Mouse (Mus musculus) embryonic stem cell, embryonic (primary cell): ENCODE measurements at regions not wholly inside any gene's neighbourhood (a gene's known extent, or its start where the extent isn't known, plus 50 kb on each side); places are given as distances from the start of the nearest gene placed in this dataset.

Experiments
- CTCF ChIA-PET, 4 experiments: fragments of 300-600 bp in 2 of 4; fragments of 350-600 bp in 2 of 4; sonication (Branson Sonifier 250); formaldehyde crosslinking; loops; one replicate each; lab custom pipeline; 2022; ENCODE audit warnings: inconsistent platforms in 2 of 4; lab: Charles Lee
- POLR2A ChIA-PET, 4 experiments: fragments of 300-600 bp in 2 of 4; fragments of 350-600 bp in 2 of 4; sonication (Branson Sonifier 250); formaldehyde crosslinking; loops; one replicate each; lab custom pipeline; 2022; ENCODE audit warnings: antibody characterized with exemption in 4 of 4, inconsistent platforms in 1 of 4; lab: Charles Lee

GRCm38 (mm10) chr11:110588280-110588679, 189.4 kb downstream of the Map2k6 start:
- POLR2A ChIA-PET = interaction anchor here in 1 of 4 experiments (0.7 kb wide), 1 partner anchor 309 kb away, joined by 3 read pairs; no protein-coding TSS in a partner anchor
- CTCF ChIA-PET = interaction anchor here in 1 of 4 experiments (0.6 kb wide), 1 partner anchor 812 kb away, joined by 4 read pairs; no protein-coding TSS in a partner anchor

GRCm38 (mm10) chr11:110595266-110595862, 196.4 kb downstream of the Map2k6 start:
- ChIA-PET CTCF (no interaction called here), POLR2A (no interaction called here)

DNA sequence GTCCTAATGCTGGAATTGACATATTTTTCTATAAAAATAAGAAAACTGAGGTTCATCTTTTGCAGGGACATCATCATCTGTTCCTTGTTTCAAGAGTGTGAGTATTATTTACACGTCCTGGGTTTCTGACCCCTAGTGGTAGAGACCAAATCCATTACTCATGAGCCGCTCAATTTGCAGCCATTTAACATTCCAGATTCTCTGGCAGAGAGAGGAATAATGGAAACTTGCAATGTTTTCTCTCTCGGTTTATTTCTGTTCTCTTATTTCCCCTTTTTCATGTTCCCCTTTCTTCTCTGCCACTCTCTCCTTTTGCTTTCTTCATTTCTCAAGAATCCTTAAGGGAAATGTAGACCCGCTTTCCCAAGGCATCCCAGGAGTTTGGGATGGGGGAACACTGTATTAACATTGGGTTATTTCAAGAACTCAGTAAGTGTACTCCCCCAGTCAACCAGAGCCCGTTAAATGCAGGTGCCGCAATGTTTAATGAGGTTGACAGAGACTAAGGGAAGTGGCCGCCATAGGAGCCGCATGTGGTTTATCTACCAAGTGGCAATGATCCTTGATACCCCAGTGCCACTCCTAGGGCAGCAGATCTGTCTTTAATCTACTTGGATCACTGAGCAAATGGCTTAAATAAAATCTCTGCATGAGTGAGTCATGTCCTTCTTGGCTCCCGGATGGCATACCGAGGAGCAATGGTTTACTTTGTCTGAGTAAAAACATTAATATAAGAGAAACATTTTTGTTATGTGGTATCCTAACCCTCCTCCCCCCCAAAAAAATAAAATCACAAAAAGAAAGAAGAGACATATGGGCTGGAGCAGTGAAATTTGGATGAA, 206.3 kb downstream of the Map2k6 start:
- CTCF ChIA-PET = no interaction called here

DNA sequence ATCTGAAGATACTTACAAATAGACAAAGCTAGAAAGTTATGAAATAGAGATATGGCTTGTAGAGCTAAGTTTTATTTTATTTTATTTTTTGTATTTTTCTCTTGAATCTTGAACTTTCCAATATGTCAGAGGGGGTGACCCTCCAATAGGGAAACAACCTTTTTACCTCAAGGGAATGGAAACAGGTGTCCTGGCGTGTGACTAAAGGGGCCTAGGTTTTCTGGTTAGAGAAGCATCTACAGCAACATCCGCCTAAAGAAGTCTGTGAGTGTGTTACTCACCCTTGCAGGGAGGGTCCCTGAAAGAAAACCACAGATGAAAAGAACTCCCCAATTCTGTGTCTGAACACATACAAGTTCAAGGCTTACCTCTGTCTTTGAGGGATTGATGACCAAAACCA, 210.4 kb downstream of the Map2k6 start:
- ChIA-PET POLR2A (no interaction called here), CTCF (interaction anchor here in 1 of 4 experiments (0.7 kb wide), 1 partner anchor 1638 kb away, joined by 3 read pairs; no protein-coding TSS in a partner anchor)

More for the DNA sequence above, 206.3 kb downstream of the Map2k6 start:
- POLR2A ChIA-PET = no interaction called here

- ChIA-PET CTCF (no interaction called here), POLR2A (no interaction called here)
These were observed 211.9 kb downstream of the Map2k6 start for GRCm38 (mm10) chr11:110610831-110611230.

GRCm38 (mm10) chr11:110632001-110632400, 233.1 kb downstream of the Map2k6 start:
- ChIA-PET CTCF (no interaction called here), POLR2A (no interaction called here)

DNA sequence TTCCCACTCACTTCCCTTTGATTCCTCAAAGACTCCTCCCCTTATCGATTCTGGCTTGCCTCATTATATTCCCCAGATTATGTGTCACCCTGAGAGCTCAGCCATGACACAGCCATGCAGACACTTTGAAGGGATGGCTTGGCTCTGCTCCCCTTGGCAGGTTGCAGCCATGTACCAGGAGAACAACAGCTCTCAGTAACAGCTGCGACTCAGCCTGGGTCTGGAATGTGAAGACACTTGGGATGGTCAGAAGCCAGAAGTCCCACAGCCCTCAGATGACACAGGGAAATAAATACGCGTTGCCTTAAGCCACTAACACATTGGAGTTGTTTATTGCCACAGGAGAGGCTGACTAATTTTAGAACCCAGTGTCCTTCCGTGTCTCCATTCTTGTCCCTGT, 234.4 kb downstream of the Map2k6 start:
- ChIA-PET CTCF (no interaction called here), POLR2A (no interaction called here)

DNA sequence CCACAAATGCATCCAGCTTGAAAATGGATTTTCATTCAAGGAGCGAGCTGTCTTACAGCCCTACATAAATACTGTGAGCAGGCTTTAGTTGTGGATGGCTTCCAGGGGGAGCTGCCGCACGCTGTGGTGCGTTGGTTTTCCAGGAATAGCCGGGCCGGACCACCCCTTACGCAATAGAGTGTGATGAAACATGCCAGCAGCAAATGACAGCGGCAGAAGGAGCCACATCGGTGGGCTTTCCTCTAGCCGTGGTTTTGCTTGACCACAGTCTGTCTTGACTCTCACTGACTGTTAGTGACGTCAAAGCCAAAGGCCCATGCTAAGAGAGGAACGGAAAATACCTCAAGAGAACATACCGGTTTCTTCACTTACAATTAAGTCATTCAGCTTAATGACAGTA, 243.6 kb downstream of the Map2k6 start:
- POLR2A ChIA-PET = no interaction called here

DNA sequence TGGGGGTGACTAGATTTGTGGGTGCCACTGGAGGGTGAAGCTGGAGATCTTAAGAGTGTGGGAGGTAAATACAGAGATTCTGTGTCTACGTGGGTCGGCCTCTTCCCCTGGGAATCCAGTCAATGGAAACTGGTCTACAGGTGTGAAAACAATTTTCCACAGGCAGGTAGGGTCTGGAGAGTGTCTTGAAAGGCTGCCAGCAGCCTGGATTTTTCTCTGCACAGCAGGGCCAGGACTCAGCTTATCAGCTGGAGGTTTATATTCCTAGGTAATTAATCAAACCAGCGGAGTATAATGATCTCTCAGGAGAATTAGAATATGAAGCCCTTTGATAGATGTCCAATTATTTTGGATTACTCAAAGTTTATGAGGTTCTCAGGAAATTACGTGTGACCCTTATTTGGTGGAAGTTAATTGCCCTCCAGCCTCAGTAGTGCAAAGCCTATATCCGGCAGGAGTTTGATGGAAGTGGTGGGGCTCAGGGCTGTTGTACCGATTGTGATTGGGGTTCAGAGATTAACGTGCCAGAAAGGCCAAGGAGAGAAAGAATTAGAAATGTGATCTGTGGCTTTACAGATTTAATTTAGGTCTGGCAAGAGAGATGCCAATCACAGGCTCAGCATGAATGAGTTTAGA, 250.8 kb downstream of the Map2k6 start:
- POLR2A ChIA-PET = no interaction called here
- CTCF ChIA-PET = interaction anchor here in 2 of 4 experiments (0.6 kb wide), 2 partner anchors 995 to 1350 kb away, joined by 3 read pairs; no protein-coding TSS in a partner anchor

More for the DNA sequence above, 243.6 kb downstream of the Map2k6 start:
- CTCF ChIA-PET = no interaction called here

DNA sequence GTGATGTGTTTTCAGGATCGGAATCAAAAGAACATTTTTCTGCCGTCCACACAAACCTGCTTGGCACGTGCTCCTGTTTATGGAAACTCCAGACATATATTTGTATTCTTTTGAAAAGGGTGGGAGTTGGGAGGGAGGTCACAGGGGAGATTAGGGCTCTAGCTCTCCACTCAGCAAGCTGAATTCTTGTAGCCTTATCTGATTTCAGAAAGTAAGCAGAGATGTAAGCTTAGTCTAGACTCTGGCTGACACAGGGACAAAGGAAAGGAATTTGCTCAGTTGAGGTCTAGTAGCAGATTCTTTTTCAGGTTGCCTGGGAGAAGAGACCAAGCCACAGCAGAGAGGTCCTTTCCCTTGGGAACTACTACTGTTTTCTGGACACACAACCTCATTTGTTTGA, 253.1 kb downstream of the Map2k6 start:
- POLR2A ChIA-PET = no interaction called here

GRCm38 (mm10) chr11:110656524-110657156, 257.7 kb downstream of the Map2k6 start:
- POLR2A ChIA-PET = no interaction called here
- CTCF ChIA-PET = interaction anchor here in 1 of 4 experiments (0.7 kb wide), 1 partner anchor 986 kb away, joined by 9 read pairs; no protein-coding TSS in a partner anchor

More for the DNA sequence above, 253.1 kb downstream of the Map2k6 start:
- CTCF ChIA-PET = no interaction called here

- POLR2A ChIA-PET = no interaction called here
- CTCF ChIA-PET = no interaction called here
These were observed 258.9 kb downstream of the Map2k6 start for GRCm38 (mm10) chr11:110657854-110658253.

- ChIA-PET POLR2A (no interaction called here), CTCF (no interaction called here)
These were observed 271.9 kb downstream of the Map2k6 start for GRCm38 (mm10) chr11:110670626-110671508.

GRCm38 (mm10) chr11:110672941-110673340, 274.0 kb downstream of the Map2k6 start:
- POLR2A ChIA-PET = no interaction called here
- CTCF ChIA-PET = no interaction called here

DNA sequence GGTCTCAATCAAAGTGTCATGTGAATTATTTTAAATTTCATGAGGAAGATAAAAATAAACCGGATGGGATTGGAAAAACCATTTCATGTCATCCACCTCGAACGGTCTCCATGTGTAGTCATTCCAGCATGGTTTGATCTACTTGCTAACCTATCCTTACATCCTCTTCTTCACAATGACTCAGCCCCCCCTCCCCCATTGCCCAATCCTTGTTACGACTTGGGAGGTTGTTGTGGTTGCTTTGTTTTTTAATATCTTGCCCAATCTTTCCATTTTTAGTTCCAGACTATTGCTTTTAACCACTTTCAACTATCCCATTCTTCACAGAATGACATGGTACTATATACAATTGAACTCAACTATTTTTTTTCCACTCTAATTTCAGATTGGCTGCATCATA, 275.0 kb upstream of the Kcnj16 start:
- CTCF ChIA-PET = no interaction called here
- POLR2A ChIA-PET = no interaction called here

GRCm38 (mm10) chr11:110697067-110697466, 270.8 kb upstream of the Kcnj16 start:
- ChIA-PET POLR2A (no interaction called here), CTCF (interaction anchor here in 1 of 4 experiments (0.6 kb wide), 1 partner anchor 178 kb away, joined by 7 read pairs; no protein-coding TSS in a partner anchor)

DNA sequence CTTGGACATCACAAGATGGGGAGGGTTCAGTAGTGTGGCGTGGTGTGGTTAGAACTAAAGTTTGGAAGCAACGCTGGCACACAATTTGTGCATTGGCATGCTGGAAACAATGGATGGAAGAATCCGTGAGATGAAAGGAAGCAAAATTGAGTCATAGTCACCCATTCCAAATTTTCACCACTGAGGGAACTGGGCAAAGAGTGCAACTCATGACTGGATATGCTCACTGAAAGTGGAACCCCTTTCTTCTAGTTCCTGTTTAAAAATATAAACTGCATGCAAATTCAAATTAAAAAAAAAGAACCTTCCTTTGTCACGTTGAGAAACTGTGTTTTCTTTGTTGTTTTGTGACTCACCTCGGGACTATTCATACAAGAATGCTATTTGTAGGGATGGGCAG, 269.5 kb upstream of the Kcnj16 start:
- CTCF ChIA-PET = no interaction called here
- POLR2A ChIA-PET = no interaction called here

- CTCF ChIA-PET = interaction anchor here in 1 of 4 experiments (0.5 kb wide), 1 partner anchor 787 kb away, joined by 3 read pairs; no protein-coding TSS in a partner anchor
- POLR2A ChIA-PET = no interaction called here
These were observed 266.9 kb upstream of the Kcnj16 start for GRCm38 (mm10) chr11:110700976-110701375.
